Mouse (Mus musculus) regulatory T cell (primary cell): ENCODE data around the gene Klk1b11.
"Not testable (repeated sequence)": the region's sequence is repeated elsewhere in the genome, so short reads cannot be mapped to it uniquely, and the experiment has no call there.

Experiments used
- in situ Hi-C: fragments of 300-600 bp; cut with MboI, MseI; formaldehyde crosslinking; loops from one replicate; pipeline ENCODE4 v1.15.1; 2025; ENCODE audit warnings: high pct_unique_total_duplicates

The Klk1b11 gene

DNA sequence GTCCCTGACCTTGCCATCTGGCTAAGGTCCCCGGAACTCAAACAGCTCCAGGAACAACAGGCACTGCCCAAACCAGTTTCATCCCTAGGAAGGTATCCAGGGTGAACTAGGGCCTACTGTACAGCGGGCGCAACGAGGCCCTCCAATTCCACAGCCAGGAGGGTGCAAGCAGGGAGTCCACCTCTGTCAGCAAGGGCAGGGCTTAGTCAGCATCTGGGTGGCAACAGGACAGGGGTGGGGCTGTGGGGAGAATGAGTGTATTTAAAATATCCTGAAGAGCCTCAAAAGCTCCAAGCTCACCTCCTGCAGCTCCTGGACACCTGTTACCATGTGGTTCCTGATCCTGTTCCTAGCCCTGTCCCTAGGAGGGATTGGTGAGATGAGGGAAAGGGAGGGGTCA is at the start of gene Klk1b11:
Klk1b11 (plus strand) TSS at position 301 of the 400 bp plus-strand sequence.
- in situ Hi-C loops, result not testable (repeated sequence)

DNA sequence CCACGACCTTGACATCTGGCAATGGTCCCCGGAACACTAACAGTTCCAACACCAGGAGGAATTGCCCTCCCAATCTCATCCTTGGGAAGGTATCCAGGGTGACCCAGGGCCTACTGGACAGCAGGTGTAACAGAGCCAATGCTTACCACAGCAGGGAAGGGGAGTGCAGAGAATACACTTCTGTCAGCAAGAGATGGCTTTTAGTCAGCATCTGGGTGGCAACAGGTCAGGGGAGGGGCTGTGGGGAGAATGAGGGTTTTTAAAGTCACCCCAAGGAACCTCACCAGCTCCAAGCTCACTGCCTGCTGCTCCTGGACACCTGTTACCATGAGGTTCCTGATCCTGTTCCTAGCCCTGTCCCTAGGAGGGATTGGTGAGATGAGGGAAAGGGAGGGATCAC is 45.3 kb upstream of the Klk1b11 start, which contains the start of gene Klk1b8:
Klk1b8 (plus strand) TSS at position 301 of the 400 bp plus-strand sequence.
- in situ Hi-C loops, result no loop called here

DNA sequence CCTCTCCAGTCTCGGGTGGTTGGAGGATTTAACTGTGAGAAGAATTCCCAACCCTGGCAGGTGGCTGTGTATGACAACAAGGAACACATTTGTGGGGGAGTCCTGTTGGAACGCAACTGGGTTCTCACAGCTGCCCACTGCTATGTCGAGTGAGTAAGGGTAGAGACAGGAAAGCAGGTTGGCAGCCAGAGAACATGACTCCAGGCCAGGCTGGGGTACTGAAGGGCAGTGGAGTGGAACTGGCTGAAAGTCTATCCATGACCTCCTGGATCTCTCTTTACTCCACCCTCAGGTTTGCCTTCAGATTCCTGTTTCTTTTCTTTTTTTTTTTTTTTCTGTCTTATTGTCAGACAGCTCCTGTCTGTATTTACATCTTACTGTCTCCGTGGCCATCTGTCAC is 43.0 kb upstream of the Klk1b11 start:
- in situ Hi-C loops, result no loop called here

DNA sequence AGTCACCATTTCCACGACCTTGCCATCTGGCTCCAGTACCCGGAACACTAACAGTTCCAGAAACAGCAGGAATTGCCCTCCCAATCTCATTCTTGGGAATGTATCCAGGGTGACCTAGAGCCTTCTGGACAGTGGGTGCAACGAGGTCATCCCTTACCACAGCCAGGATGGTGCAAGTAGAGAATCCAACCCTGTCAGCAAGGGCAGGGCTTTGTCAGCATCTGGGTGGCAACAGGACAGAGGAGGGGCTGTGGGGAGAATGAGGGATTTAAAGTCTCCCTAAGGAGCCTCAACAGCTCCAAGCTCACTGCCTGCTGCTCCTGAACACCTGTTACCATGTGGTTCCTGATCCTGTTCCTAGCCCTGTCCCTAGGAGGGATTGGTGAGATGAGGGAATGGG is 29.2 kb upstream of the Klk1b11 start, which contains the start of gene Klk1b1:
Klk1b1 (plus strand) TSS at position 301 of the 400 bp plus-strand sequence.
- in situ Hi-C loops, result no loop called here

DNA sequence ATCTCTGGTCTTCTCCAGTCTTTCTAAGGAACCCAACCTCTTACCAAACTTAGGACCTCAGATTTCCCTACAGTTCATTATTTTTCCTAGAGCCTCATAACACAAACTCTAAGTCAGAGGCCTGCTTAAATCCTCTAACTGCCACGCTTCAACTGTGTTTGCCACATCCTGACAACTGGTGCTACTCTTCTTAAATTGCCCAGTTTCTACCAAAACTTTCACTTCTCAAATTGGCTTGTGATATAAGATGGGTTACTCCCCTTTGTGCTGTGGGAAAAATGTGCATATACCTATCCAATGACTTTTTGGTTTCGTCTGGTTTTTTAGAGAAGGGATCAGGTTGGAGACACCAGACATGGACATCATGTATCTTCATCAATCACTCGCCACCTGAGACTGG is 28.6 kb upstream of the Klk1b11 start:
- in situ Hi-C loops, result no loop called here

DNA sequence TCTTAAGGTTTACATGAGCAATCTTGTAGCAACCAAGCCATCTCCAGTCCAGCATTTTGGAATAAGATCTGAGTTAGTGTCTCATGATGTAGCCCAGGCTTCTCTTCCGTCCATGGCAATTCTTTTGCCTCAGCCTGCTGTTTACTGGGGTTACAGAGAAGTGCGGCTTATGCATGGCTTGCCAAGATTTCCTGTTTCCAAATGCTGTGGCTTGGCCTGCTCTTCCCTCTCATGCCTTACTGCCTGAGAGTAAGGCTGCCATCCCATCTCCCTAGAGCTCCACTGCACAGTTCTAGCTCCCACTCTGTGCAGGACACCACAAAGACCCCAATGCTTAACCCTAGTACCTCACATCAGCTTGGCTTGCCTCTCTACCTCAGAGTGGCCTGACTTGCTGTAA is 28.1 kb upstream of the Klk1b11 start:
- in situ Hi-C loops, result no loop called here

DNA sequence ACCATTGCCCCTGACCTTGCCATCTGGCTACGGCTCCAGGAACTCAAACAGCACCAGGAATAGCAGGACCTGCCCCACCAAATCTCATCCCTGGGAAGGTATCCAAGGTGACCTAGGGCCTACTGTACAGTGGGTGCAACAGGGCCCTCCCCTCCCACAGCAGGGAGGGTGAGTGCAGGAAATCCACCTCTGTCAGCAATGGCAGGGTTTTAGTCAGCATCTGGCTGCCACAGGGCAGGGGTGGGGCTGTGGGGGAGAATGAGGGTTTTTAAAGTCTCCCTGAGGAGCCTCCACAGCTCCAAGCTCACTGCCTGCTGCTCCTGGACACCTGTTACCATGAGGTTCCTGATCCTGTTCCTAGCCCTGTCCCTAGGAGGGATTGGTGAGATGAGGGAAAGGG is 19.9 kb upstream of the Klk1b11 start, which contains the start of gene Klk1b9:
Klk1b9 (plus strand) TSS at position 301 of the 400 bp plus-strand sequence.
- in situ Hi-C loops, result not testable (repeated sequence)

DNA sequence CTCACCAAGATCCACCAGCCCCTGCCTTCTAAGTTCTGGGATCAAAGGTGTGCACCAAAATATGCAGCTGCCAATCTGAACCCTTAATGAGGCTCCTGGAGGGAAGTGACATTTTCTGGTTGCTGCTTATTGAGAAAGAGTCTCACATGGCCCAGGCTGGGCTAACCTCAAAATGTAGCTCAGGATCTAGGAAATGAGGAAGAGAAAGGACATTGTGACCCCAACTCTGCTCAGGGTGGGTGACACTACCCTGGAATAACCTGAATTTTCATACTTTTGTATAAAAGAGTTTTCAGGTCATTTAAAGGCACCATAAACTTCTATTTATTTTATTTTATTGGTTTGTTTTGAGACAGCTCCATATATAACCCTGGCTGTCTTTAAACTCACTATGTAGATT is 10.0 kb upstream of the Klk1b11 start:
- in situ Hi-C loops, result no loop called here

DNA sequence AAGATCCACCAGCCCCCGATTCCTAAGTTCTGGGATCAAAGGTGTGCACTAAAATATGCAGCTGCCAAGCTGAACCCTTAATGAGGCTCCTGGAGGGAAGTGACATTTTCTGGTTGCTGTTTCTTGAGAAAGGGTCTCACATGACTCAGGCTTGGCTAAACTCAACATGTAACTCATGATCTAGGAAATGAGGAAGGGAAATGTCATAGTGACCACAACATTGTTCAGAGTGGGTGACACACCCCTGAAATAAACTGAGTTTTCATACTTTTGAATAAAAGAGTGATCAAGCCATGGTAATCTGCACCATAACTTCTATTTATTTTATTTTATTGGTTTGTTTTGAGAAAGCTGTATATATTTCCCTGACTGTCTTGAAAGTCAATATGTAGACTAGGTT is 856 bp upstream of the Klk1b11 start:
- in situ Hi-C loops, result not testable (repeated sequence)

DNA sequence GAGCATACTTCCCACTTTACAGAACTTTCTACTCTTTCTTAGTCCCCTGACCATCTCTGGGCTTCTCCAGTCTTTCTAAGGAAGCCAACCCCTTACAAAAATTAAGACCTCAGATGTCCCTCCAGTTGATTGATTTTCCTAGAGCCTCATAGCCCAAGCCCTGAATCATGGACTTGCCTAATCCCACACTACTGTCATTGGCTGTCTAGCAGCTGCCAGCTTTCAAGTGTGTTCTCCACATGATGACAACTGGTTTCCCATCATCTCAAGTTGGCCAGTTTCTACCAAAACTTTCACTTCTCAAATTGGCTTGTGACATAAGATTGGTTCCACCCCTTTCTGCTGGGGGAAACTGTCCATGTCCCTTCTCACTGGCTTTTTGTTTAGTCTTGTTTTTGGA is 9.2 kb downstream of the Klk1b11 start:
- in situ Hi-C loops, result loop anchor here (5.0 kb wide), 1 partner anchor 73 kb away; the partner anchor contains the start of gene Klk15

DNA sequence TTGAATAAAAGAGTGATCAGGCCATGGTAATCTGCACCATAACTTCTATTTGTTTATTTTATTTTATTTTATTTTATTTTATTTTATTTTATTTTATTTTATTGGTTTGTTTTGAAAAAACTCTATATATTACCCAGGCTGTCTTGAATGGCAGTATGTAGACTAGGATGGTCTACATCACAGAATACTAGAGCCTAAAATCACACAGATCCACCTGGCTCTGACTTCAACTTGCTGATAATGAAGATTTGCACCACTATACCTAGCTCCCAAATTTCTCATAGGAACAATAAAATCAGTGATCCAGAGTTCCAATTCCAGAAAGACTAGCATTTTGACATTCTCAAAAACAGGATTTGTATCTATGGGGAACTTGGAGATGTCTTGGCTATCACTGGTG is 16.2 kb downstream of the Klk1b11 start, which contains the start of gene Klk1b26:
Klk1b26 (plus strand) TSS at position 301 of the 400 bp plus-strand sequence.
- in situ Hi-C loops, result not testable (repeated sequence)

DNA sequence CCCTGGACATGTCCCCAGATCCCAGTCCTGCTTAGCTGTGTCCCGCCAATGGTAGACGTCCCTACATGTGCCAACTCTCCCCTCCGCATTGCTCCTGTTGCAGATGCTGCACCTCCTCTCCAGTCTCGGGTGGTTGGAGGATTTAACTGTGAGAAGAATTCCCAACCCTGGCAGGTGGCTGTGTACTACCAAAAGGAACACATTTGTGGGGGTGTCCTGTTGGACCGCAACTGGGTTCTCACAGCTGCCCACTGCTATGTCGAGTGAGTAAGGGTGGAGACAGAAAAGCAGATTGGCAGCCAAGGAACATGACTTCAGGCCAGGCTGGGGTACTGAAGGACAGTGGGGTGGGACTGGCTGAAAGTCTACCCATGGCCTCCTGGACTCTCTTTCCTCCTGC is 19.0 kb downstream of the Klk1b11 start:
- in situ Hi-C loops, result not testable (repeated sequence)

DNA sequence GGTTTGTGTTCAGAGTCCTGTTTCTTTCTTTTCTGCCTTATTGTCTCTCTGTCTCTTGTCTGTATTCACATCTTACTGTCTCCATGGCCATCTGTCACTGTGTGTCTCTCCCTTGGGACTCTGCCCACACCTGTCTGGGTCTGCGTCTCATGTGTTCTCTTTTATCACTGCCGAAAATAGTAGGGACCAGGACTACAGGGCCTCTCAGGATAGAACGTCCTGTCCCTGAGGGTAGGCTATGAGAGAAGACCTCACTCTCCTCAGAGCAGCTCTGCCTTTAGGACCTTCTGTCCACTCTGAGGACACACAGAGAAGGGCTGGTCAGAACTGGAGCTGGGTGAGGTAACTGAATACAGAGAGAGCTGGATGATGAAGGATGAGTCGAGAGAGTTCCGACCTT is 19.4 kb downstream of the Klk1b11 start:
- in situ Hi-C loops, result no loop called here
